Mouse (Mus musculus): Measurements from ENCODE around the gene Ext2. TPM values are rescaled to one million over a fixed set of nuclear protein-coding genes. Genes with fewer than 3 reads are reported as not detected.

The Ext2 gene
- polyA plus RNA-seq, 1 experiment from 2014 or later: 126 TPM

DNA sequence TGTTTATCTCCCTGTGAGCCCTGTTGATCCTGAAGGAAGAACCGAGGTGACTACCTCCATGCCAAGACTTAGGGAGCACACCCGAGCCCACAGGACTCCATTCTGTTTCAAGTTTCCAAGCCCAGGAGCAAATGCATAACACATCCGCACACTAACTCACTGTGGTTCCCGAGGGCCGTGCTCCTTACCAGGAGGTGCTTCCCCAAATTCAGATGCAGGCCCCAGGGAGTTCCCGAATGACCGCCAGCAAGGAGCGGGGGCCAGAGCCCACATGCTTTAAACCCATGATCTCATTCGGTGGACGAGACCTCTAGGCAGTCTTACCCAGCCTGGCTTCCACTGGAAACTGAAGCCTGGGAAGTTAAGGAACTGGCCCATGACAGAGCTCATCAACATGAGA lies 41.8 kb downstream of the Ext2 start:
- no peak overlapping the region for H3K9ac ChIP-seq (replicated peaks; ENCODE audit: low read length)
- no peak for ATAC-seq (ENCODE audit: low FRiP score, low TSS enrichment)
- WGBS: 47% methylated on average over 10 of the region's 10 CpGs
- no peaks in the 10 kb centered on the region for H3K9me3 ChIP-seq (ENCODE audit: low read length)
- no peaks in the 10 kb centered on the region for H3K36me3 ChIP-seq (ENCODE audit: insufficient read depth, low read length)
- peaks cover 44% of the 10 kb centered on the region for H3K4me1 ChIP-seq (ENCODE audit: insufficient read depth, low read length)
- H3K4me2 ChIP-seq (replicated peaks; ENCODE audit: low read depth, low read length): no peak overlapping the region
- no peaks in the 10 kb centered on the region for H3K27me3 ChIP-seq (ENCODE audit: insufficient read depth, low read length)
- H3K4me3 ChIP-seq (ENCODE audit: low read length): no peak overlapping the region
- H3K27ac ChIP-seq (ENCODE audit: low read length): no peak overlapping the region

DNA sequence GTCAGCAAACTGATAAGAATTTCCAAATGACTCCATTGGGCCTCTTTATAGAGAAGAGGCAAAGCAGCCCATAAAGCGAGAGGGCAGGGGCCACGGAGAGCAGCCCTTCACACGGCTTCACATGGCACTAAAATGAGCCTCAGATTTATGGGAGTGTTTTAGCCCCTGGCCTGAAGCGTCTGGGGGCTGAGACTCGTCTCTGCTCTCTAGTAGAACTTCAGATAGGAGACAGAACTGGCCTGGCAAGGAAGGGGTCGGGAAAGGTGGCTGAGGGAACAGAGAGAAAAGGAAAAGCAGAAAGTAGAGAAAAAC lies 42.5 kb downstream of the Ext2 start:
- no peak overlapping the region for H3K9ac ChIP-seq (replicated peaks; ENCODE audit: low read length)
- no peak overlapping the region; the same call in 1 of the 2 replicates for H3K27ac ChIP-seq (ENCODE audit: low read length)
- H3K36me3 ChIP-seq (ENCODE audit: insufficient read depth, low read length): no peaks in the 10 kb centered on the region
- ATAC-seq (ENCODE audit: low FRiP score, low TSS enrichment): peak; percentile 79
- H3K9me3 ChIP-seq (ENCODE audit: low read length): no peaks in the 10 kb centered on the region
- no peaks in the 10 kb centered on the region for H3K27me3 ChIP-seq (ENCODE audit: insufficient read depth, low read length)
- WGBS: 22% methylated on average over 6 of the region's 6 CpGs
- H3K4me2 ChIP-seq (replicated peaks; ENCODE audit: low read depth, low read length): no peak overlapping the region
- no peak overlapping the region for H3K4me3 ChIP-seq (ENCODE audit: low read length)
- H3K4me1 ChIP-seq (ENCODE audit: insufficient read depth, low read length): peaks cover 42% of the 10 kb centered on the region

DNA sequence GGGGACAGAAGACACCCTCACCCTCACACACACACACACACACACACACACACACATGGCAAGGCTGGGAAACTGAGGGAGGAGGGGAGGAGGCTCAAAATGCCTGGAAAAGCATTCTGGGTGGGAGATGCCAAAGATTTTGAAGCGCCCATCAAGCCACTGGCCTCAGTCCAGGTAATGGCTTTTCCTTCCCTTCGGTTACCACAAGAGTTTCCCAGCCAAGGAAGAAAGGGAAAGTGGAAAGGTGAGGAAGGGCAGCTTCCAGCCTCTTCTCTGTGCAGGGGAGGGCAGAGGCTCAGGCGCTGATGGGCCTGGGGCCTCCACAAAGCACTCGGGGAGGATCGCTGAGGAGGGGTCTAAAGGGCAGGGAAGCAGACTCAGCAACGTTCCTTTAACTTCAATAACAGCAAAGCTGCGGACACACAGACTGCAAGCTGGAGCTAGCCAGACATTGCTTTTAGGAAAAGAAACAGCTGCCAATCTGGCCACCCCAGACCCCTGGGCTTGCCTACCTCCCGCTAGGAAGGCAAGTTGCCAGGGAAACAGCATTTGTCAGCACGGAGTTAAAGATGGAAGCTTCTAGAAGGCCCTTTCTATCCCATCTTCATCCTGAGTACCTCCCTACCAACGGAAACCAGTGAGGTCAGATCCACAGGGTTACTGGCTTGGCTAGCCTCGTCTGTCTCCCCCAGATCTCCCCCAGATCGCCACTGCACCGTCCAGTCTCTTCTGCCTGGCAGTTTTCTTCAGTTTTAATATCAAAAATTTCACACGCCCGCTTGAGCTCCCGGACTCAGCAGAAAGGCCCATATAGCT lies 43.1 kb downstream of the Ext2 start:
- H3K4me1 ChIP-seq (ENCODE audit: insufficient read depth, low read length): peaks cover 45% of the 10 kb centered on the region
- 31% methylated on average over 16 of the region's 16 CpGs for WGBS
- 0 out of 2 replicates have a peak, but pooled peaks have one; percentile 40 for ATAC-seq (ENCODE audit: low FRiP score, low TSS enrichment)
- peak overlapping the region; percentile 73 for H3K27ac ChIP-seq (ENCODE audit: low read length)
- H3K9me3 ChIP-seq (ENCODE audit: low read length): no peaks in the 10 kb centered on the region
- H3K4me2 ChIP-seq (replicated peaks; ENCODE audit: low read depth, low read length): no peak overlapping the region
- no peaks in the 10 kb centered on the region for H3K27me3 ChIP-seq (ENCODE audit: insufficient read depth, low read length)
- no peaks in the 10 kb centered on the region for H3K36me3 ChIP-seq (ENCODE audit: insufficient read depth, low read length)
- H3K4me3 ChIP-seq (ENCODE audit: low read length): no peak overlapping the region
- no peak overlapping the region for H3K9ac ChIP-seq (replicated peaks; ENCODE audit: low read length)

DNA sequence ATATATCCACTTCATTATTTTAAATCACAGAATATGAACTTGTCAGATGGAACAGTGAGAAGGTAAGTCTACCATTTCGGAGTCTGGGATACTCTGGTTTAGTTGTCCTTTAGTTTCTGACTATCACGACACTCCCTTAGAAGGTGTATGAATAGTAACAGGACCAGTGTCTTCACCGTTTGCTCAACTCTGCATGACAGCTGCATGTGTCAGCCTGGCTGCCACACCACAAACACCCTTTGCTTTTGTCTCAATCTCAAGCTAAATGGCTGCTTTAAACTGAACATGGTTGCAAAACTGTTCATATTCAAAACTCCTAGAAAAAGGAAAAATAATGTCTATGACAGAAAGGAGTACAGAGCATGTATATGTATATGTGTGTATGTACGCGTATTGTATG lies 43.8 kb downstream of the Ext2 start:
- no peak overlapping the region for H3K4me3 ChIP-seq (ENCODE audit: low read length)
- 86% methylated on average over 5 of the region's 5 CpGs for WGBS
- no peaks in the 10 kb centered on the region for H3K9me3 ChIP-seq (ENCODE audit: low read length)
- no peak overlapping the region for H3K4me2 ChIP-seq (replicated peaks; ENCODE audit: low read depth, low read length)
- H3K27me3 ChIP-seq (ENCODE audit: insufficient read depth, low read length): no peaks in the 10 kb centered on the region
- no peak overlapping the region for H3K27ac ChIP-seq (ENCODE audit: low read length)
- ATAC-seq (ENCODE audit: low FRiP score, low TSS enrichment): no peak
- H3K9ac ChIP-seq (replicated peaks; ENCODE audit: low read length): no peak overlapping the region
- no peaks in the 10 kb centered on the region for H3K36me3 ChIP-seq (ENCODE audit: insufficient read depth, low read length)
- peaks cover 49% of the 10 kb centered on the region for H3K4me1 ChIP-seq (ENCODE audit: insufficient read depth, low read length)

DNA sequence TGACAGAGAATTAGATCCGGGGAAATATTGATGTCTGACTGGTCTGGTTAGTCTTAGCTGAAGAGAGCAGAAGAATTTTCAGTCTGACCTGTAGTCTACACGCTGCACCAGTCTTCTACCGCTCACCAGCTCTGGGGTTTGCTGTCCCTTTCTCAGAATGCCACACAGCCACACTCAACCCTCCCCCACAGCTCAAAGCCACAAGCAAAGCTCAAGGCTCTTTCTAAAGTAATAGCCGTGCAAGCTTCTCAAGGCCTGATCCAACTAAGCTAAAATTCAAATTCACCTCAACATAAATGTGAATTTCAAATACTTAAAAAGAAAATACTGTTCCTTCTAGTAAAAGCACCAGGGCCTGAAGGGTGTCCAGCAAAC lies 45.3 kb downstream of the Ext2 start:
- no peak overlapping the region for H3K9ac ChIP-seq (replicated peaks; ENCODE audit: low read length)
- H3K27ac ChIP-seq (ENCODE audit: low read length): no peak overlapping the region
- H3K4me3 ChIP-seq (ENCODE audit: low read length): no peak overlapping the region
- H3K9me3 ChIP-seq (ENCODE audit: low read length): no peaks in the 10 kb centered on the region
- no peaks in the 10 kb centered on the region for H3K36me3 ChIP-seq (ENCODE audit: insufficient read depth, low read length)
- H3K27me3 ChIP-seq (ENCODE audit: insufficient read depth, low read length): no peaks in the 10 kb centered on the region
- WGBS: 86% methylated on average over 4 of the region's 4 CpGs
- no peak for ATAC-seq (ENCODE audit: low FRiP score, low TSS enrichment)
- peaks cover 62% of the 10 kb centered on the region for H3K4me1 ChIP-seq (ENCODE audit: insufficient read depth, low read length)
- no peak overlapping the region for H3K4me2 ChIP-seq (replicated peaks; ENCODE audit: low read depth, low read length)

DNA sequence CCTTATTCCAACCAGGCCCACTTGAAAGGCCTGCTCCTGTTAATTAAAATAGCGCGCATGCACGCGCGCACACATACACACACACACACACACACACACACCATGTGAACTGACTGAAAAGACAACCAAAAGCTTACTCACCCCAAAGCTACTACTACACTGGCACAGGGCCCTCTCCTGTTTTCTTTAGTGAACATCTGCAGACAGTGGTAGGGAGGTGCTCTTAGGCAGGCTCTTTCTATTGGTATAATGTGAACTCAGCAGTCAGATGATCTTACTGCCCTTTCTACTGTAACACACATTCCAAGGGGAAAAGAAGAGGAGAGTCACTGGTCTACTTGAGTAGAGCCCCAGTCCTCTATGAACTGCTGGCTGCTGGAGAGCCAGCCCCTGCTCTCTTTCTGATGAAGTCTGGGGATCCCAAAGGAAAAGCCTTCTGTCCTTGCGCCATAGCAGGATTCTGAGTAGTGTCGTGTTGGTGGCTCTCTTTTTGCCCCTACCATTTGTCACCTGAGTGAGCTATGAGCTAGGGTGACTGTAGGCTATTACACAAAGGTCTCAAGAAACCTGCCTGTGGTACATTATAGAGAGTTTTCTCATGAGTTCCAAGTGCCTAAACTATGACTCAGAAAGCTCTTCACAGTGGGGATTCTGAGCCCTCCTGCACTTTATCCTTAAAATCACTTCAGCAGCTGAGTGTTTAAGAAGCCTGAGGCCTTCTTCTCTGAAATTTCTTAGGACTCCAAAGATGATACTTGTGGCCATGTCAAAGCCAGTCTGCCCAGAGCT lies 45.9 kb downstream of the Ext2 start:
- Histone ChIP-seq H3K27ac (ENCODE audit: low read length) (no peak overlapping the region), H3K4me3 (ENCODE audit: low read length) (no peak overlapping the region), H3K9ac (replicated peaks; ENCODE audit: low read length) (no peak overlapping the region), H3K4me2 (replicated peaks; ENCODE audit: low read depth, low read length) (no peak overlapping the region), H3K9me3 (ENCODE audit: low read length) (no peaks in the 10 kb centered on the region), H3K27me3 (ENCODE audit: insufficient read depth, low read length) (no peaks in the 10 kb centered on the region), H3K4me1 (ENCODE audit: insufficient read depth, low read length) (peaks cover 66% of the 10 kb centered on the region), H3K36me3 (ENCODE audit: insufficient read depth, low read length) (no peaks in the 10 kb centered on the region)
- WGBS: 89% methylated on average over 7 of the region's 7 CpGs
- no peak for ATAC-seq (ENCODE audit: low FRiP score, low TSS enrichment)

DNA sequence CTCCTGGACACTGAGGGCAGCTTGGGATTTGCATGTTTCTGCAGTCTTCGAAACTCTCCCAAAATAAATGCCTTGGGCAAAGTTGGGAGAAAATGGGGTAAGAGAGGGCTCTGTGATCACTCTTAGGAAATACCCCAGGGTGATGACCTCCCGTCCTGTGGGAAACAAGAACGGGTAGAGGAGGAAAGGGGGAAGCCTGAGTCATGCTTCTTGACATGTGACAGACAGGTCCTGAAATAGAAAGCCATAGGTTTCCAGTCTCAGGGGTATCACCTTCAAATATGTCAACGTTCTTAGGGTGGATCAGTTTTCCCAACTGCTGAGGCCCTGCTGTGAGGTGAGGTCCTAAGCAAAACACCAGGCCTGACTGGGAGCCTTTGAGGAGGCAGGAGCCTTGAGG lies 46.9 kb downstream of the Ext2 start:
- no peak overlapping the region for H3K4me2 ChIP-seq (replicated peaks; ENCODE audit: low read depth, low read length)
- ATAC-seq (ENCODE audit: low FRiP score, low TSS enrichment): no peak
- 39% methylated on average over 4 of the region's 4 CpGs for WGBS
- no peaks in the 10 kb centered on the region for H3K27me3 ChIP-seq (ENCODE audit: insufficient read depth, low read length)
- no peak overlapping the region for H3K27ac ChIP-seq (ENCODE audit: low read length)
- H3K4me1 ChIP-seq (ENCODE audit: insufficient read depth, low read length): peaks cover 60% of the 10 kb centered on the region
- H3K4me3 ChIP-seq (ENCODE audit: low read length): no peak overlapping the region
- H3K9ac ChIP-seq (replicated peaks; ENCODE audit: low read length): no peak overlapping the region
- no peaks in the 10 kb centered on the region for H3K9me3 ChIP-seq (ENCODE audit: low read length)
- no peaks in the 10 kb centered on the region for H3K36me3 ChIP-seq (ENCODE audit: insufficient read depth, low read length)

DNA sequence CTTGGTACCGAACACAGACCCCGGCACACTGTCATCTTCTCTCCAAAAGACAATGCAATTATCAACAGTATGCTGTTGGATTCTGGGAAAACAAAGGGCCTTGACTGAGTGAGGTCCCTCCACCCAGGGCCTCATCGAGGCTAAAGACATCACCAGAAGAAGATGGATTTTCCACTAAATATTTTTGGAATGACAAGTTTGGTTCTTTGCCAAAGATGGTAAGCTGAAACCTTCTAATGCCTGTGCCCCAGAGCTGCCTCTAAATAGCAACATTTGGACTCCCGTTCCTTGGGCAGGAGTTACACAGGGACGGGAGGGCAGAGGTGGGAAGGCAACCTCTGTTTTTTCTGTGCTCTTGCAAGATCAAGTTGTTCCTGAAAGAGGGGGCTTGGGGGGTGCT lies 47.4 kb downstream of the Ext2 start:
- Histone ChIP-seq H3K4me3 (ENCODE audit: low read length) (no peak overlapping the region), H3K9ac (replicated peaks; ENCODE audit: low read length) (no peak overlapping the region), H3K27me3 (ENCODE audit: insufficient read depth, low read length) (no peaks in the 10 kb centered on the region), H3K36me3 (ENCODE audit: insufficient read depth, low read length) (no peaks in the 10 kb centered on the region), H3K27ac (ENCODE audit: low read length) (no peak overlapping the region), H3K9me3 (ENCODE audit: low read length) (no peaks in the 10 kb centered on the region), H3K4me1 (ENCODE audit: insufficient read depth, low read length) (peaks cover 55% of the 10 kb centered on the region), H3K4me2 (replicated peaks; ENCODE audit: low read depth, low read length) (no peak overlapping the region)
- WGBS: 65% methylated on average over 5 of the region's 5 CpGs
- ATAC-seq (ENCODE audit: low FRiP score, low TSS enrichment): no peak

DNA sequence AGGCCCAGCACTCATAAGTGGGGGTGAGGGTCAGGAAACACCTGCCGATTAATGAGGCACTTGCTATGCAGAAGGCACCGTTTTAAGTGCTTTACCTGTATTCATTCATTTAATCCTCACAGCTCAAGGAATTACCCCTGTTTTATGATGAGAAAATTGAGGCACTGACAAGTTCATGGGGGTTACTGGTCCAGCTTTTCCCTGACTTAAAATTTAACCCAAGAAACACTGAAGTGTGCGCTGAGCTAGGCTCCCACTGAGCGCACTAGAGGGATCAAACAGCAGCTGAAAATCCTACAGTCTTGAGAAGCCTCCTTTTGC lies 49.6 kb downstream of the Ext2 start:
- H3K4me1 ChIP-seq (ENCODE audit: insufficient read depth, low read length): peaks cover 47% of the 10 kb centered on the region
- H3K4me3 ChIP-seq (ENCODE audit: low read length): no peak overlapping the region
- no peak overlapping the region for H3K4me2 ChIP-seq (replicated peaks; ENCODE audit: low read depth, low read length)
- H3K9ac ChIP-seq (replicated peaks; ENCODE audit: low read length): no peak overlapping the region
- no peaks in the 10 kb centered on the region for H3K27me3 ChIP-seq (ENCODE audit: insufficient read depth, low read length)
- H3K9me3 ChIP-seq (ENCODE audit: low read length): no peaks in the 10 kb centered on the region
- peak overlapping the region; percentile 49 for H3K27ac ChIP-seq (ENCODE audit: low read length)
- WGBS: 43% methylated on average over 4 of the region's 4 CpGs
- H3K36me3 ChIP-seq (ENCODE audit: insufficient read depth, low read length): 0 out of 2 replicates have a peak, but pooled peaks cover 3% of the 10 kb centered on the region
- peak; percentile 36 for ATAC-seq (ENCODE audit: low FRiP score, low TSS enrichment)
